Mouse (Mus musculus): Measurements from ENCODE around the gene Socs3. TPM values are rescaled to one million over a fixed set of nuclear protein-coding genes. Genes with fewer than 3 reads are reported as not detected.

The Socs3 gene
- polyA plus RNA-seq, 1 experiment from 2014 or later = 7.8 TPM

DNA sequence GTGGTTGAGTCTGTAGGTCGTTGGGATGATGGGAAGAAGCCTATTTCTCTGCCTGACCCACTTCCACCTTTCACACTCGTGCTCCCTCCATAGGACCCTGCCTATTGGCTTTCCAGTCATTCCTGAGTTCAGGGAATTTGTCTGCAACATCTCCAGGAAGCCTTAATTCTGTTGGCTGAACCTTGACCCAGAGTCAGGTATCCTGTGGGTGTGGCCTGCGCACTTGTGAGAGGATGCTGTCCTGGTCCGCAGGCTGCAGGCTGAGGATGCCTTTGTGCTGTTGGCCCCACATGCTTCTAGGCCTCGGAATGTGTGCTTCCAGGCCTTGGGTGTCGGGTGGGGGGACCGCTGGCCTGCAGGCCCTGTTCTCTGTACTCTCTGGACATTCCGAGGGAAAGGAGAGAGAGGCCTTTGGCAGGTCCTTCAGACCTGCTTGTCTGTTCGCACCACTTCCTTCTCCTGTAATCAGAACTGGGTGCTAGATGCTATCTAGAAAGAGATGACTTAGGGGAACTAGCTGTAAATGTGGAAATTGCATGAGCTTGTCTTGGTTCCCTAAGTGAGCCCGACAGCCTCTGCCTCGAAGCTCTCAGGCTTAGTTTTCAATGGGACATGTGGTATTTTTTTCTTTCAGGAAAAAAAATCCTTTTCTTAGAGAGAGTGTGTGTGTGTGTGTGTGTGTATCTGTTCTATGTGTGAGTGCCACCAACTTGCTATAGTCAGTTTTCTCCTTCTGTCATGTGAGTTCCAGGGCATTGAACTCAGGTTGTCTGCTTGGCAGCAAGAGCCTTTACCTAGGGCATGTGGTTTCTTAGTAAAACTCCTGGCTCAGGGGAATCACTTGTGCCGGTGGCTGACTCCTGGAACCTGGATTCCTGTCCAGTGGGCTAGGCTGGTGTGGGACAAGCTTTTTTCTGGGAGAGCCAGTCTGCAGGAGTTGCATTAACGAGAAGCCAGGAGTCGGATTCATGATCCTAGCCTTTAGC lies 23.6 kb upstream of the Socs3 start:
- 83% methylated on average over 14 of the region's 14 CpGs for WGBS
- Histone ChIP-seq H3K4me2 (no peak overlapping the region), H3K27me3 (no peaks in the 10 kb centered on the region), H3K27ac (replicated peaks) (0 out of 2 replicates have a peak overlapping the region, but pooled peaks have one; percentile 17), H3K9me3 (no peaks in the 10 kb centered on the region), H3K4me3 (no peak overlapping the region), H3K36me3 (no peaks in the 10 kb centered on the region), H3K4me1 (replicated peaks) (peaks cover 59% of the 10 kb centered on the region), H3K9ac (no peak overlapping the region)
- no peak for ATAC-seq (ENCODE audit: low FRiP score, low read depth)

DNA sequence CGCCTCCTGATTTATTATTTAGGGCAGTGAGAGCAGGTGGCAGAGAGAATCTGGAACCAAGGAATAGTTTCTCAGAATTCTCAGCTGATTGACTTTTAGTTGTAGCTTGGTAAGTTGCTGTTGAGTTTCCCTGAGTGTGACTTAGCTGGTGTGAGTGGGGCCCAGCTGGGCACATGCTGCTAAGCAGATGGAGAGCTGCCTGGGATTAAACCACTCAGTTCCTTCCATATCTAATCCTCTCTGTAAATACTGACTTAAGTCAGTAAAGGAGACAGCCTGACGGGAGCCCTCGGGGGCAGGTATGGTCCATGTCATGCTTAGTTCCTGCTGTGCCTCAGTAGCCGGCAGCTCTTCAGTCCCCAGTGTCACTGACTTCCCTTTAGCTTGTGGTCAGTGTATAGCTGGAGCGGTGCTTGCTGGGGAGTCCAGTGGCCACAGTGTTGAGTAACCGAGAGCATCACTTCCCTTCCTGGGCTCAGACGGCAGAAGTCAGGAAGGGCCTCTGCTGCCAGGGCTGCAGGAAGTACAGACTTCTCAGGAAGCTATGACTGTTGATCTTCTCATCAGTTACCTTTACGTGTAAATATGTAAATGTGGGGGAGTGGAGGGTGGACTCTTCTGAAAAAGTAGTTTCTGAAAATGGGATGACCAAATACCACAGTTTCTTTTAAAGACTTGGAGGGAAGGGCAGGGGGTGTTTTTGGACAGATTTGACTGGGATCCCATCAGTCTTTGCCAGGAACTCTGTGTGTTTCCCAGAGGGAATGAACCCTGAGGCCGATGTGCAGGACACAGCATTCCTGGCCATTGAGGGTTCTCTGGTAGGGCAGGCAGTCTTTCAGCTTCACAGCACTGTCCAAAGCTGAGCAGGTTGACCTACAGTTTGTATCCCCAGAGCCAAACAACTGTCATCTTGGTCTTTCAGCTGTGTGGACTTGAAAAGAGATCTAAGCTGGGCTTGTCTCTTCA lies 21.9 kb upstream of the Socs3 start:
- Histone ChIP-seq H3K27me3 (no peaks in the 10 kb centered on the region), H3K4me1 (replicated peaks) (peaks cover 71% of the 10 kb centered on the region), H3K27ac (replicated peaks) (no peak overlapping the region), H3K4me2 (no peak overlapping the region), H3K9ac (no peak overlapping the region), H3K4me3 (no peak overlapping the region), H3K9me3 (no peaks in the 10 kb centered on the region), H3K36me3 (no peaks in the 10 kb centered on the region)
- WGBS = 71% methylated on average over 9 of the region's 9 CpGs
- no peak for ATAC-seq (ENCODE audit: low FRiP score, low read depth)

- peaks cover 67% of the 10 kb centered on the region for H3K4me1 ChIP-seq (replicated peaks)
Observed at GRCm38 (mm10) chr11:117989926-117990325, 20.1 kb upstream of the Socs3 start.

GRCm38 (mm10) chr11:117989241-117989640 lies 19.4 kb upstream of the Socs3 start:
- no peak overlapping the region for H3K9ac ChIP-seq
- H3K27me3 ChIP-seq = no peaks in the 10 kb centered on the region
- WGBS = 88% methylated on average over 4 of the region's 4 CpGs
- H3K4me1 ChIP-seq (replicated peaks) = peaks cover 63% of the 10 kb centered on the region
- no peaks in the 10 kb centered on the region for H3K9me3 ChIP-seq
- no peak overlapping the region for H3K27ac ChIP-seq (replicated peaks)
- H3K4me3 ChIP-seq = no peak overlapping the region
- ATAC-seq (ENCODE audit: low FRiP score, low read depth) = no peak
- no peaks in the 10 kb centered on the region for H3K36me3 ChIP-seq
- no peak overlapping the region for H3K4me2 ChIP-seq

More at GRCm38 (mm10) chr11:117989926-117990325, 20.1 kb upstream of the Socs3 start:
- Histone ChIP-seq H3K4me3 (no peak overlapping the region), H3K9me3 (no peaks in the 10 kb centered on the region), H3K4me2 (no peak overlapping the region), H3K27ac (replicated peaks) (no peak overlapping the region), H3K27me3 (no peaks in the 10 kb centered on the region), H3K36me3 (no peaks in the 10 kb centered on the region), H3K9ac (no peak overlapping the region)
- 48% methylated on average over 10 of the region's 10 CpGs for WGBS
- ATAC-seq (ENCODE audit: low FRiP score, low read depth) = no peak

GRCm38 (mm10) chr11:117987968-117988367 lies 18.1 kb upstream of the Socs3 start:
- peaks cover 56% of the 10 kb centered on the region for H3K4me1 ChIP-seq (replicated peaks)
- WGBS = 71% methylated on average over 4 of the region's 4 CpGs
- H3K9ac ChIP-seq = peak overlapping the region; percentile 77
- no peak for ATAC-seq (ENCODE audit: low FRiP score, low read depth)
- no peaks in the 10 kb centered on the region for H3K27me3 ChIP-seq
- no peaks in the 10 kb centered on the region for H3K36me3 ChIP-seq
- peak overlapping the region; percentile 72 for H3K4me3 ChIP-seq
- peak overlapping the region; percentile 70 for H3K4me2 ChIP-seq
- no peak overlapping the region for H3K27ac ChIP-seq (replicated peaks)
- no peaks in the 10 kb centered on the region for H3K9me3 ChIP-seq

DNA sequence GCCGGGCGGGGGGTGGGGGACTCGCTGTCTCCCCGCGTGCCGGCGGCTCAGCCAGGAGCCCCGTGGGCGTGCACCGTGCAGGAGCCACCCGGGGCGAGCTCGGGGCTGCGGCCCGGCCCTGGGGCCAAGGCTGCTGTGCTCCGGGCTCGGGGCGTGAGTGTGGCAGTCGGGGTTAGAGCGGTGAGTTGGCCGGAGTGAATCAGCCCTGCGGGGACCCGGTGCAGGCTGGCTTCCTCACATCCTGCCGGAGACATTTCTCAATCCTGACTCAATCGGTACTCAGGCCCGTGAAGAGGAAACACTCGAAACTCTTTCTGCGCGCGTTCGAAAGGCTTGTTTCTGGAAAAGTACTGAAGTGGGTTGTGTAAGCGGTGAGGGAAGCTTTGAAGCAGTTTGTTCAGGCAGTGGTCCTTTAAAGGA lies 17.2 kb upstream of the Socs3 start:
- Histone ChIP-seq H3K4me2 (peak overlapping the region; percentile 70), H3K27me3 (no peaks in the 10 kb centered on the region), H3K4me3 (peak overlapping the region; percentile 72), H3K9me3 (no peaks in the 10 kb centered on the region), H3K36me3 (no peaks in the 10 kb centered on the region), H3K27ac (replicated peaks) (peak overlapping the region; percentile 90), H3K4me1 (replicated peaks) (peaks cover 53% of the 10 kb centered on the region), H3K9ac (peak overlapping the region; percentile 77)
- under 1% methylated on average over 23 of the region's 32 CpGs for WGBS
- ATAC-seq (ENCODE audit: low FRiP score, low read depth) = peak; percentile 77

- Histone ChIP-seq H3K4me1 (replicated peaks) (peaks cover 48% of the 10 kb centered on the region), H3K27ac (replicated peaks) (peak within 1 kb of the TSS; percentile 90), H3K9me3 (no peaks in the 10 kb centered on the region), H3K36me3 (no peaks in the 10 kb centered on the region), H3K4me3 (peak within 1 kb of the TSS; percentile 72), H3K4me2 (peak within 1 kb of the TSS; percentile 70), H3K9ac (peak within 1 kb of the TSS; percentile 77), H3K27me3 (no peaks in the 10 kb centered on the region)
- 6% methylated on average over 48 of the region's 51 CpGs for WGBS
- peak; percentile 92 for ATAC-seq (ENCODE audit: low FRiP score, low read depth)
Observed at GRCm38 (mm10) chr11:117986126-117987031, 16.5 kb upstream of the Socs3 start, which contains the start of gene Pgs1. Gene Pgs1 (plus strand): TSS chr11:117986292.

DNA sequence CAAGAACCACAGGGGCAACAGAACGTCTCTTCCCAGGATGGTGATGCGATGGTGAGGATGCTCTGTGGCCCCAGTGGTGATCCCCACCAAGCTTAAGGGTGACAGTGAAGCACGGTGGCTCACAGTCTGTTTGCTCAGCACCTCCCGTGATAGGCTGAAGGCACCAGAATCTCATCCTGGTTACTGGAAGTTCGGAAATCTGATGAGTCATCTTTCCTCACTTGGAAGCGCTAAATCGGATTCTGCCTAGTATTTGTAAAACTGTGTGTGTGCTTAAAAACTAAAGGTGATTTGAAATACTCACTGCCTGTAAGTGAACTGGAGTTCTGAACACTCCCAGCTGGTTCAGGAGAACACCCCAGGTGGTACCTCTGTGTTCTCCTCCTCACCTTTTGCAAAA lies 13.9 kb upstream of the Socs3 start:
- H3K36me3 ChIP-seq = no peaks in the 10 kb centered on the region
- no peak overlapping the region for H3K9ac ChIP-seq
- no peak for ATAC-seq (ENCODE audit: low FRiP score, low read depth)
- no peak overlapping the region for H3K4me2 ChIP-seq
- no peaks in the 10 kb centered on the region for H3K27me3 ChIP-seq
- no peaks in the 10 kb centered on the region for H3K9me3 ChIP-seq
- H3K4me1 ChIP-seq (replicated peaks) = peaks cover 23% of the 10 kb centered on the region
- no peak overlapping the region for H3K27ac ChIP-seq (replicated peaks)
- 73% methylated on average over 7 of the region's 7 CpGs for WGBS
- H3K4me3 ChIP-seq = no peak overlapping the region

- Histone ChIP-seq H3K9me3 (no peaks in the 10 kb centered on the region), H3K27me3 (no peaks in the 10 kb centered on the region), H3K4me3 (no peak overlapping the region), H3K9ac (no peak overlapping the region), H3K36me3 (no peaks in the 10 kb centered on the region), H3K4me2 (no peak overlapping the region), H3K4me1 (replicated peaks) (peaks cover 10% of the 10 kb centered on the region), H3K27ac (replicated peaks) (no peak overlapping the region)
- WGBS = 81% methylated on average over 5 of the region's 5 CpGs
- no peak for ATAC-seq (ENCODE audit: low FRiP score, low read depth)
Observed at GRCm38 (mm10) chr11:117982426-117982825, 12.6 kb upstream of the Socs3 start.

GRCm38 (mm10) chr11:117979388-117979787 lies 9.5 kb upstream of the Socs3 start:
- H3K36me3 ChIP-seq = no peaks in the 10 kb centered on the region
- no peak overlapping the region for H3K4me2 ChIP-seq
- H3K4me3 ChIP-seq = no peak overlapping the region
- no peak for ATAC-seq (ENCODE audit: low FRiP score, low read depth)
- H3K9ac ChIP-seq = no peak overlapping the region
- no peaks in the 10 kb centered on the region for H3K9me3 ChIP-seq
- H3K27me3 ChIP-seq = no peaks in the 10 kb centered on the region
- no peak overlapping the region for H3K27ac ChIP-seq (replicated peaks)
- peaks cover 20% of the 10 kb centered on the region for H3K4me1 ChIP-seq (replicated peaks)
- 50% methylated on average over 7 of the region's 7 CpGs for WGBS

Data from hindbrain, embryonic 15.5 days (tissue).